Mouse (Mus musculus): Measurements from ENCODE around the gene Cbx1.

GRCm38 (mm10) chr11:96758402-96758801 is 30.5 kb upstream of the Cbx1 start:
- TF ChIP-seq POLR2A (IDR thresholded peaks at IDR 0.05; ENCODE audit: extremely low read depth, insufficient read depth, low read length) (no peak), CTCF (IDR thresholded peaks at IDR 0.05; ENCODE audit: low read depth, low read length) (no peak)
